Mouse (Mus musculus): Measurements from ENCODE around the gene Ppfibp2. TPM values are rescaled to one million over a fixed set of nuclear protein-coding genes. Genes with fewer than 3 reads are reported as not detected.

Ppfibp2 gene
- polyA plus RNA-seq, 1 experiment from 2014 or later = 6.6 TPM

DNA sequence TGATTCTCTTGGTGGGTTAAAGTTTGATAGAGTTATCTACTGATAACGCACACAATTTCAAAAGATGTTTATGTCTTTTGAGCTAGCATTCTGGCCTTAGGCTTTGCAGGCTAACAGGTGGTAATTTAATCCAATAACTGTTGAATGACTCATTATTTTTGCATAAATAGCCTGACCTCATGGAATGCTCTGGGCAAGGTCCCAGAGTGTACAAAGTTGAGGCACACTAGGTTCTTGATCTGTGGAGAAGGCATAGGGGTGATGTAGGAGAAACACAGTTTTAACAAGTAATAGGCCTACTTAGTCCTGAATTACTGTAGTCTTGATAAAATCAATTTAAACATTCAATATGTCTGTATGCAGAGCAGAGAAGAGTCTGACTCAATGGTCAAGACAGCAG lies 183.2 kb downstream of the Ppfibp2 start:
- Histone ChIP-seq H3K27ac (ENCODE audit: poor library complexity, severe bottlenecking) (no peak overlapping the region), H3K36me3 (no peaks in the 10 kb centered on the region), H3K4me3 (no peak overlapping the region), H3K4me1 (replicated peaks) (no peaks in the 10 kb centered on the region), H3K27me3 (replicated peaks) (no peaks in the 10 kb centered on the region), H3K4me2 (no peak overlapping the region), H3K9me3 (replicated peaks) (no peaks in the 10 kb centered on the region), H3K9ac (no peak overlapping the region)
- ATAC-seq (ENCODE audit: insufficient number of reproducible peaks, low FRiP score) = no peak
- WGBS = 70% methylated on average over 1 of the region's 1 CpGs

DNA sequence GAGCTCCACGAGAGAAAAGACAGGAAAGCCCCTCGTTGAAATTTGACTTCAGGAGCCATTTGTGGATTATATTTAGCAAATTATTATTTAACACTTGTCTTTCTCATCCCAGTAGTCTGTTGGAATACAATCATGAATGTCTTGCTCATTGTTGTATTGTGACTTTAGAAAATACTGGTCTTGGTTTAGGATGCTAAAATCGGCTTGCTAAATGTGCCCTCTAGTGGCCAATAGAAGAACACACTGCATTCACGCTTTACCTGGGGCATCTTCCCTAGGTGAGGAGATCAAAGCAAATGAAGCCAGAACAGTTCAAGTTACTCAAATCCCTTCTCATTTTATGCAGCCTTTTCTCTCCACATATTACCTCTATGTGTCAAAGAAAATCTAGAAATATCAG lies 184.6 kb downstream of the Ppfibp2 start:
- WGBS = 36% methylated on average over 4 of the region's 4 CpGs
- Histone ChIP-seq H3K4me3 (no peak overlapping the region), H3K27ac (ENCODE audit: poor library complexity, severe bottlenecking) (no peak overlapping the region), H3K4me1 (replicated peaks) (no peaks in the 10 kb centered on the region), H3K4me2 (no peak overlapping the region), H3K27me3 (replicated peaks) (no peaks in the 10 kb centered on the region), H3K9me3 (replicated peaks) (no peaks in the 10 kb centered on the region), H3K9ac (no peak overlapping the region), H3K36me3 (no peaks in the 10 kb centered on the region)
- ATAC-seq (ENCODE audit: insufficient number of reproducible peaks, low FRiP score) = no peak

DNA sequence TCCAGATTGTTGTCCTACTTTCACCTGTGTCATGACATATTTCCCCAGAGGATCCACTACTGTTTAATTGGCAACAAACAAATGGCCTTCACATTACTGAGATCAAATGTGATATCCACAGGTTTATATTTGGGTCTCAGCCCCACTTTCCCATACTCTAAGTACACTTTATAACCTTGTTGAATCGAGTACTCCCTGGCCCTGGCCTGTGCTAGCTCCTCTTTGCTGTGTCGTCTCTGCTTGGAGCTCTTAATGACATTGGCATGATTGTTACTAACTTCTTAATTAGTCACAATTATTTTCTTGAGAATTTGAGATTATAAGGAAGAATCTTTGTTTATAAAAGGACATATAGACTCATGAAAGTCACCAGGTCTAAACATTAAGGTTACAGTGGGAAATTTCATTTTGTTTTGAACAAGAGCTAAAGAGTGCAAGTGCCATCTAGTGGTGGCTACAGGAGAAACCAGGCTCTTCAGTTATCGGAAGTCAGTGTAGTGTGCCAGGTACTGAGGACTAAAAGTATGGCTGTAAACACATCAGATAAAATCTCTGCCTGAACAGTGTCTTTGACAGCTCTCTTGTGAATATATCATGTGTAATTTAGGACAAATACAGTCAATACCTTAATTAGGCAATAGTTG lies 193.1 kb downstream of the Ppfibp2 start:
- Histone ChIP-seq H3K4me1 (replicated peaks) (no peaks in the 10 kb centered on the region), H3K9ac (no peak overlapping the region), H3K27me3 (replicated peaks) (no peaks in the 10 kb centered on the region), H3K27ac (ENCODE audit: poor library complexity, severe bottlenecking) (no peak overlapping the region), H3K4me2 (no peak overlapping the region), H3K4me3 (no peak overlapping the region), H3K9me3 (replicated peaks) (no peaks in the 10 kb centered on the region), H3K36me3 (no peaks in the 10 kb centered on the region)
- no peak for ATAC-seq (ENCODE audit: insufficient number of reproducible peaks, low FRiP score)
- WGBS = 58% methylated on average over 3 of the region's 3 CpGs

DNA sequence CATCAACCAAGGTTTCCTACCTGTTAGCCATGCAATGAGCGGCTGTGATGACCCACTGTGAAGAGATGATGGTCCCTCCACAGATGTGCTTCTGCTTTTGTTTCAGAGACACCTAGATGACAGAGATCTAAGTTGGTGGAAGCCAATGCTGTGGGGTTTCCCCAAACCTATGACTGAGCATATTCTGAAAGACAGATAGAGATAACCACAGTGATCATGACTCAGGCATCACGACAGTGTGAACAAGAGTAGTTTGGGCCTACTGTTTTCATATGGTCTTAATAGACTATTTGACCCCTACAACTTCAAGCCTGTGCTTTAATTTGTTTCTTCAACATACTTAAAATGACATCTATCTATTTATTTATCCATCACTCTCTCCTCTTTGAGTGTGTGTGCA lies 201.5 kb downstream of the Ppfibp2 start:
- Histone ChIP-seq H3K36me3 (no peaks in the 10 kb centered on the region), H3K9ac (no peak overlapping the region), H3K4me1 (replicated peaks) (no peaks in the 10 kb centered on the region), H3K4me3 (no peak overlapping the region), H3K27me3 (replicated peaks) (no peaks in the 10 kb centered on the region), H3K27ac (ENCODE audit: poor library complexity, severe bottlenecking) (no peak overlapping the region), H3K4me2 (no peak overlapping the region), H3K9me3 (replicated peaks) (no peaks in the 10 kb centered on the region)
- WGBS = 69% methylated on average over 2 of the region's 2 CpGs
- no peak for ATAC-seq (ENCODE audit: insufficient number of reproducible peaks, low FRiP score)

Other genes with a start within 250 kb of the Ppfibp2 start
- gene Syt9, start 224.5 kb upstream of the Ppfibp2 start, polyA plus RNA-seq (2016; fragmentation: Nextera tagmentation; extraction: Ambion mirVana) = 0.44 and 0.84 TPM in 2 replicates
- 6.5 and 7.2 TPM in 2 replicates for gene Olfml1, start 27.8 kb upstream of the Ppfibp2 start, polyA plus RNA-seq (2016; fragmentation: Nextera tagmentation; extraction: Ambion mirVana)
- not detected in 2 replicates for gene 5330417H12Rik, start 30.0 kb downstream of the Ppfibp2 start, polyA plus RNA-seq (2016; fragmentation: Nextera tagmentation; extraction: Ambion mirVana)
- 1.1 and 1.4 TPM in 2 replicates for gene Cyb5r2, start 162.8 kb downstream of the Ppfibp2 start, polyA plus RNA-seq (2016; fragmentation: Nextera tagmentation; extraction: Ambion mirVana)
- not detected in 2 replicates for gene Ovch2, start 206.0 kb downstream of the Ppfibp2 start, polyA plus RNA-seq (2016; fragmentation: Nextera tagmentation; extraction: Ambion mirVana)
- gene Olfr467, start 217.1 kb downstream of the Ppfibp2 start, polyA plus RNA-seq (2016; fragmentation: Nextera tagmentation; extraction: Ambion mirVana) = not detected in 2 replicates
- not detected in 2 replicates for gene Olfr469, start 230.3 kb downstream of the Ppfibp2 start, polyA plus RNA-seq (2016; fragmentation: Nextera tagmentation; extraction: Ambion mirVana)

All from heart, embryonic 12.5 days (tissue).